Mouse (Mus musculus) gastrocnemius, postnatal 10 days (tissue): ENCODE data around the gene Plcb1. TPM values are rescaled to one million over a fixed set of nuclear protein-coding genes. Genes with fewer than 3 reads are reported as not detected.

ENCODE experiments used
- DNase-seq: peaks from one replicate; pipeline ENCODE4 v3.0.0; 2021; ENCODE audit warnings: mixed read lengths
- total RNA-seq, 2 experiments: library from RNA; stranded (reverse); gene quantifications; 2 replicates each; pipeline ENCODE4 v1.2.3; 2021

Plcb1 gene
- total RNA-seq, 2 experiments from 2014 or later, result 3.1 to 5.6 TPM

DNA sequence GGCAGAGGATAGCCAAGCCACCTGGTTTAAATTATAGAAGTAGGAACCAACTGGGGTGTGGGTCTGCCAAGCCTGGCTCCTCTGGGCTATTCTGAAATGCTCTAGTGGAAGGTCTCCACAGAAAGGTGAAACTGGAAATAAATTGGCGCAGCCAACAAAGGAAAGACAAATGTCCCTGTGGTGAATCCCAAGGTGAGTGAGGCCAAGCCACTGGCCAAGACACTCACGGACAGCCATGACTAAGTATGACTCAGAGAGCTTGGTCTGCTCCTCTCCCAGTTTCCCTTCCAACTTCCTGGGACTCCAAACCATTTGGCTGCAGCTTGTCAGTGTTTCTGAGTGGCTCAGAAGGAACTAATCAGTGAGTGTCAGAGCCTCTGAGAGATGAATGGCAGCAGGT lies 126.7 kb downstream of the Plcb1 start:
- DNase-seq, result no peak

- DNase-seq, result no peak
Observed at GRCm38 (mm10) chr2:134913542-134913941, 127.7 kb downstream of the Plcb1 start.

GRCm38 (mm10) chr2:134914091-134914550 lies 128.3 kb downstream of the Plcb1 start:
- DNase-seq, result no peak

DNA sequence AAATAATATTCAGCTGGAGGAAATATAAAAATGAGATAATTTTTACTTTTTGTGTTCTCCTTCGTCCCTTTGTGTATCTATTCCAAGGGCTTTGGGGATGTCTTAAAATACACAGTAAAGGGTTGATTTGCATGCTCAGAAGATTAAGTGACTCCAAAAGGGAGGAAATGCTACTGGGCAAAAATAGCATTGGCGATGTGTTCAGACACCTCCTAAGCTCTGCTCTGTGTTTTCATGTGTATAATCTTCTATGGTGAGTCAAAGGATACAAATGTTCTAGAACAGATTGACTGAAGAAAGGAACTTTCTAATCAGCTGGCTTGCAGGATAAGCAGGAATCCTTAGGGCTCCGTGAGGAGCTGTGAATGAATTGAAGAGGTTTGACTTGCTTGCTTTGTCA lies 129.2 kb downstream of the Plcb1 start:
- DNase-seq, result no peak

GRCm38 (mm10) chr2:134920611-134921280 lies 134.9 kb downstream of the Plcb1 start:
- no peak for DNase-seq

DNA sequence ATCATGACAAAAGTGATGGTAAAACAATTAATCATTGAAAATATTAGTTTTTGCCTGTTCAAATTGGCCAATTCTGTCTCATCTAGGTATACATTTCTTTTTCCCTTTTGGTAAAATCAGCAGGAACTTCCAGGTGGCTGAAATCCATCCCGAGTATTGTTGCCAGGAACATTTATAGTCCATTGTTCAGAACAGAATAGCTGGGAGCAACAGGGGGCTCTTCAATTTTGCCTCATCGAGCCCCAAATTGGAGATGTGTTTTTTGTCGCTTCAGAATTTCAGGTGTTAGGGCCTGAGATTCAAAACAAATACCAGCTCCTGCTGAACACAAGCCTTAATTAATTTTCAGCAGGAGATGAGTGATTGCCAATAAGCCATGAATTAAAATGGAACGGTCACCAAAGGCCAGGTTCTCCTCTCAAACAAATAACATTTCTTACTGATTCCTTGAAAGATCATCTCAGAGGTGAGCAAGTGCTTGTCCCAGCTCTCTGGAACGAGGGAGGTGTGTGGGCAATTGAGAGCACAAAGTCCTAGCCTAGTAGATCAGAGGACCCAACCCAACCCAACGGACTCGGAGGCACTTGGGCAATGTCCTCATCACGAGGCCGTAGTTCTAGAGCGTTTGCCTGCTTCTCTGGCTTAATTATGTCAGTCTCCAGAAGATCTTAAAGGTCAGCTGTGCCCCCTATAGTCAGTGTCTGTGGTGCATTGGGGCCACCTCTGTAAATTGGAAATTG lies 136.9 kb downstream of the Plcb1 start:
- no peak for DNase-seq

DNA sequence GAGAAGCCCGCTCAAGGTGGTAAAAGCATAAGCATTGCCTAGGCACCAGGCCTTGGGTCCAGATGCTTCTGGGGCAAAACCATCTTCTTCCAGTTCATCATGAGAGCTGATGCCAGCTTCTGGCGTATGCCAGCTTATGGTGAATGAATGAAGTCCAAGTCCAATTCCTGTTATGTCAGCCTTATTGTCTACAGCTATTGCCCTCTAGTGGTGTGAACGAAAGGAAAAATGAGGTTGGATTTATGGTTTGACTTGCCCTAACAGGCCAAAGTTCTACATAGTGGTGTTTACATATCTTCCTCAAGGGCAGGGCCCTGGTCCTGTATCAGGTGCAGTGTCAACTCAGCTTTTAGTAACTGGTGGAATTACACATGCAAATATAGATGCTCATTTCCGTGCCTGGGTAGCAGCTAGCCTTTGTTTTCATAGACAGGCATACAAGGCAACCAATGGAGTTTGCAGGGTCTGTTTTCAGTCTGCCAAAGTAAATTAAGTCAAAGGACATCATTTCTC lies 138.3 kb downstream of the Plcb1 start:
- no peak for DNase-seq

GRCm38 (mm10) chr2:134926266-134926665 lies 140.4 kb downstream of the Plcb1 start:
- no peak for DNase-seq

- DNase-seq, result no peak
Observed at GRCm38 (mm10) chr2:134927072-134927471, 141.2 kb downstream of the Plcb1 start.

- DNase-seq, result no peak
Observed at GRCm38 (mm10) chr2:134929452-134929851, 143.6 kb downstream of the Plcb1 start.

DNA sequence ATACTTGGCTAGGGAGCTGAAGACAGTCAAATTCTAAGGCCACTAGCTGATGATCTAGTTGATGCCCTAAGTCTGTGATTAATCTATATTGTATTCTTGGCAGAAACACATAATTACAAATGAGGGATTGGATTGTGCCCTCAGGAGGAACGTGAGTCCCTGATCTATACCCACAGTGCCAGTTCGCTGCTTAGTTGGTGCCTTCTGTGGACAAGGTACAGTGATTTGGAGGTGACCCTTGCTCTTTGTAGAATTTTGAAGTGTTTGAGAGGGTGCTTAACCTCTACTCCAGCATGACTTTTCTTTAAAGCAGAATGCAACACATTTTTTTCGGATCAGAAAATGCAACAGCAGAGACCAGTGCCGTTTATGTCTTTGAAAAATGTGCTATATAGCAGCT lies 145.1 kb downstream of the Plcb1 start:
- DNase-seq, result no peak

- DNase-seq, result no peak
Observed at GRCm38 (mm10) chr2:134931756-134932421, 146.0 kb downstream of the Plcb1 start.

- DNase-seq, result no peak
Observed at GRCm38 (mm10) chr2:134935469-134935868, 149.6 kb downstream of the Plcb1 start.

- DNase-seq, result no peak
Observed at GRCm38 (mm10) chr2:134935970-134936649, 150.2 kb downstream of the Plcb1 start.

GRCm38 (mm10) chr2:134937666-134938065 lies 151.8 kb downstream of the Plcb1 start:
- DNase-seq, result no peak

- no peak for DNase-seq
Observed at GRCm38 (mm10) chr2:134942039-134942438, 156.2 kb downstream of the Plcb1 start.

GRCm38 (mm10) chr2:134942919-134943318 lies 157.1 kb downstream of the Plcb1 start:
- no peak for DNase-seq

GRCm38 (mm10) chr2:134946331-134946730 lies 160.5 kb downstream of the Plcb1 start:
- no peak for DNase-seq

DNA sequence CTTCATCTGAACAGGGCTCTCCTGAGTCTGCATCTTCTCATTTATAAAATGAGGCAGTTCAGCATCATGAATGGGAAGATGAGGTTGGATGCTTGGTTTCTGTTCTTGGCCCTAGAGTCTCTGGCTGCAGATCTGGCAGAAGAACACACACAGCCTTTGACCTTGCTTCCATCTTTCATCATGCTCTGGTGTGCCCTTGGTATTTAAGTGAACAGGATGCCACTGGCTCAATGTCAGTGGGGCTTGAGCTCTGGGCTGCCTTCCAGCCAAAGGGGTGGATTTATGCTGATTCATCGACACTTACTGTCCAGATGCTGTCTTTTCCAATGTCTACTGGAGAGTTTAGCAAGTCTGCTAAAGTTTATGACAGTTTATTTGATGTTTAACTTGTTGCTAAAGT lies 161.0 kb downstream of the Plcb1 start:
- DNase-seq, result peak; percentile 14

- DNase-seq, result no peak
Observed at GRCm38 (mm10) chr2:134952088-134952487, 166.2 kb downstream of the Plcb1 start.

- no peak for DNase-seq
Observed at GRCm38 (mm10) chr2:134956436-134956835, 170.6 kb downstream of the Plcb1 start.

- no peak for DNase-seq
Observed at GRCm38 (mm10) chr2:134966131-134966530, 180.3 kb downstream of the Plcb1 start.
